Mouse (Mus musculus): Measurements from ENCODE around the gene Sphk2. TPM values are rescaled to one million over a fixed set of nuclear protein-coding genes. Genes with fewer than 3 reads are reported as not detected.

Gene Sphk2
- polyA plus RNA-seq, 1 experiment from 2014 or later = 35.4 TPM

DNA sequence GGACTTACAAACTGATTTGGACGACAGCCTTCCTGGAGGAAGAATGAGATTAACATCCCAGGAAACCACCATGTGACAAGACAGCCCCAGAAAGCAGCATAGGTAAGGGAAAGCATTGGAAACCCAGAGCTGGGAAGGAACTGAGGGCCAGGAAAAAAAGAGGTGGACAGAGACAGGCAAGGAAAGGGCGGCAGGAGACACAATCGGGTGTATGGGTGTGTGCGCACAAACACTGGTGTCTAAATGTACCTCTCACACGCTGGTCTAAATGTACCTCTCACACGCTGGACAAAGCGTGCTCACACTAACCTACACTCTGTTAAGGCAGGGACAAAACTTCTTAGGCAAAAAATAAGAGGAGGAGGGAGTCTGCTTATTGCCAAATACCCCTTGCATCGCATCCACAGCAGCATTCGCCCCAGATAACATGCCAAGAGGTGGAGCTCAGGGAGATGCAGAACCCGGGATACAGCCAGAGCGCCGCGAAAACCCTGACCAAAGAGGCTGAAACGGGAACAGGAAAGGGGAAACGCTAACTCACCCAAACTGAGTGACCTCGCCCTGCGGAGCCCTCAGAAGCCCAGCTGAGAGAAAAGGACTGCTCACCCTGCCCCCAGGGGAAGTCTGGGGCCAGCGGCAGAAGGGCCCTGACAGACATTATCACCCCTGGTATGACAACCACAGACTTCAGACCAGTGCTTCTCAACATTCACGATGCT is 1.9 kb downstream of the Sphk2 start:
- Histone ChIP-seq H3K4me2 (peak overlapping the region; percentile 76), H3K36me3 (peaks cover 33% of the 10 kb centered on the region), H3K9ac (no peak overlapping the region), H3K27me3 (replicated peaks) (no peaks in the 10 kb centered on the region), H3K9me3 (no peaks in the 10 kb centered on the region), H3K4me1 (peaks cover 58% of the 10 kb centered on the region), H3K27ac (peak overlapping the region; percentile 94), H3K4me3 (replicated peaks) (peak overlapping the region; percentile 92)
- 77% methylated on average over 19 of the region's 19 CpGs for WGBS
- no peak for ATAC-seq (ENCODE audit: insufficient read depth, low FRiP score, low read depth)

DNA sequence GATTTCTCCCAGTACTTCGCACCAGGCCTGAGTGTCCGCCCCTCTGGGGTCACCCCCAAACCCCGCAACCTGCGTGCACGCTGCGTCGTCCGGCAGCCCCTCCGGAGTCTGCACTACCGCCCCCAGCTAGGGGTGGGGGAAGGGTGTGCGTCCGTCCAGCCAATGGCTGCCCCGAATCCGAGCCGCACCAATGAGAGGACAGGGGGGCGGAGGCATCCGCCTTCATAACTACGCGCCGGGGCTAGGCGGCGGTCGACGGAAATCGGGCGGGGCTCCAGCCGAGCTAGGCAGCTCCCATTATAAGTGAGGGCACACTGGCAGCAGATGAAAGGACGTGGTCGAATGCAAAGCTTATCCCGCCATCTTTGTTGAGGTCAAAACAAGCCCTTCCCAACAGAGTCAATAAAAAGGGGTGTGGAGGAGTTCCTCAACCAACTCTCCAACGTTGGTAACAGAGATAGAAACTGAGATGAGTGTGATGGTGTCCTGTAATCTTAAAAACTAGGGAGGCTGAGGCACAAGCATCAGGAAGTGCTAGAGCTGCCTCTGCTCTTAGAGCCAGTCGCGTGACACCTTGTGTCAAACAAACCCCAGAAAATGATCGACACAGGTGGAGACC is 2.6 kb downstream of the Sphk2 start, which contains the start of gene Rpl18:
Rpl18 (plus strand) TSS at position 368 of the 619 bp plus-strand sequence.
- H3K36me3 ChIP-seq = peaks cover 36% of the 10 kb centered on the region
- H3K4me3 ChIP-seq (replicated peaks) = peak within 1 kb of the TSS; percentile 92
- WGBS = 6% methylated on average over 34 of the region's 34 CpGs
- no peaks in the 10 kb centered on the region for H3K27me3 ChIP-seq (replicated peaks)
- peak within 1 kb of the TSS; percentile 76 for H3K4me2 ChIP-seq
- ATAC-seq (ENCODE audit: insufficient read depth, low FRiP score, low read depth) = peak; percentile 89
- no peaks in the 10 kb centered on the region for H3K9me3 ChIP-seq
- H3K4me1 ChIP-seq = peaks cover 61% of the 10 kb centered on the region
- H3K27ac ChIP-seq = peak within 1 kb of the TSS; percentile 94
- H3K9ac ChIP-seq = peak within 1 kb of the TSS; percentile 68; the same call in 1 of the 2 replicates

DNA sequence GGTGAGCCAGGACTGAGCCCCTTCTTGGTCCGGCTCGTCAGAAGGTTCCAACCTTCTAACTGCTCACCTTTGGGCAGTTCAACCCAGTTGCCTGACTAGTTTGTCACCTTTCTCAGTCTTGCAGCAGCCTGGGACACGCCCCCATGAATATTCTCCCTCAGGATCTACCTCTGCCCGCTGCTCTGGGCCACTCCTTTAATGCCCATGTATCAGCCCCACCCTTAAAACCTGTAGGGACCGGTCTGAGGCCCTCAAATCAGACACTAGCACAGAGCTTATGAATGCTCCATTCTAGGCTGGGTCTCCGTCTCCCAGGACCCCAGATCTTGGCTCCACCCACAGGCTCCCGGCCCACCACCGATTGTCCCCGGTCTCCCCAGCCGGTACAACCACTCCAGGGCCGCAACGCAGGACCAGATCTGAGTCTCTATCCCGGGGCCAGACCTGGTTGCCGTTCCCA is 3.1 kb downstream of the Sphk2 start:
- peak; percentile 70 for ATAC-seq (ENCODE audit: insufficient read depth, low FRiP score, low read depth)
- Histone ChIP-seq H3K27me3 (replicated peaks) (no peaks in the 10 kb centered on the region), H3K9ac (peak overlapping the region; percentile 68; the same call in 1 of the 2 replicates), H3K4me1 (peaks cover 56% of the 10 kb centered on the region), H3K4me3 (replicated peaks) (peak overlapping the region; percentile 92), H3K27ac (peak overlapping the region; percentile 94), H3K4me2 (peak overlapping the region; percentile 76), H3K36me3 (peaks cover 31% of the 10 kb centered on the region), H3K9me3 (no peaks in the 10 kb centered on the region)
- WGBS = 10% methylated on average over 14 of the region's 14 CpGs

DNA sequence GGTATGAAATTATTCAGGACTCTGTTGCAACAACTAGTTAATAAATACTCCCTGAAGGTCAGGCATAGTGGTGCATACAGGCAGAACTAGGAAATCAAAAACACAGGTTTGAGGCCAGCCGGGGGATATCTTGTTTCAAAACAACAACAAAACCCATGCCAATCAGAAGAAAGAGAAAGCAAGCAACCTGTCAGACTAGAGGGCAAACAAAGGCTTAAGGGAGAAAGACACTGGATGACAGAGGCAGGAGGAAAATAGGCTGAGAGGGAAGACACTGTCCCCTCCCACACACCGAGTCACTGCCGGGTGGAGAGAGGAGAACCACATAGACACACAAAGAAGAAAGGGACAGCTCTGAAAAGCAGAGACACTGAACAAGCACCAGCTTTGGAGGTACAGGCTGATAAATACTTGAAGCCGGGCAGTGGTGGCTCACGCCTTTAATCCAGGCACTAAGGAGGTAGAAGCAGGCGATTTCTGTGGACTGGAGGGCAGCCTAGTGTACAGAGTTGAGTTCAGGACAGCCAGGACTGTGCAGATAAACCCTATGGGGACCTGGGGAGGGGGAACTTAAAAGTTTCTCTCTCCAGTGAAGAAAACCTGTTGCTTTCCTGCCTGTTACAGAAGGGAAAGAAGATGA is 3.8 kb downstream of the Sphk2 start:
- 0 out of 2 replicates have a peak overlapping the region, but pooled peaks have one; percentile 68 for H3K9ac ChIP-seq
- WGBS = 71% methylated on average over 6 of the region's 6 CpGs
- peak overlapping the region; percentile 94 for H3K27ac ChIP-seq
- H3K4me3 ChIP-seq (replicated peaks) = peak overlapping the region; percentile 92
- peaks cover 52% of the 10 kb centered on the region for H3K4me1 ChIP-seq
- no peaks in the 10 kb centered on the region for H3K9me3 ChIP-seq
- peak overlapping the region; percentile 76 for H3K4me2 ChIP-seq
- H3K27me3 ChIP-seq (replicated peaks) = no peaks in the 10 kb centered on the region
- ATAC-seq (ENCODE audit: insufficient read depth, low FRiP score, low read depth) = no peak
- H3K36me3 ChIP-seq = peaks cover 31% of the 10 kb centered on the region

DNA sequence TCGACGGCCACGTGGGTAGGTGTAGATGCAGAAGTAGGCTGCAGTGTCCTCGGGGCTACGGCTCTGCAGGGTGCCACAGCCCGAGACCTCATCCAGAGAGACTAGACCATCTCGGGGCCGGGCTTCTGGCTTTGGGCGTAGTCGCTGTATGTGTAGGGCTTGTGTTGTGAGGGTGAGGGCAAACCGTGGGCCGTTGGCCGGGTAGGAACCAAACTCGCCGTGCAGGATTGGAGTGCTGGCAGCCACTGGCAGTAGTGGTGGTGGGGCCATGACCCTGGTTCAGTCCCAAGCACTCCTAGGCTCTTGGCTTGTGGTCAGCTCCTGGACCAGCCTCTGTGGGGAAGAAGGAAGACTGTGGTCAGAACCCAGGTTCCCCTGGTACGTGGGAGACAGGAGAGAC is 4.4 kb downstream of the Sphk2 start:
- no peak for ATAC-seq (ENCODE audit: insufficient read depth, low FRiP score, low read depth)
- H3K4me3 ChIP-seq (replicated peaks) = no peak overlapping the region
- H3K27me3 ChIP-seq (replicated peaks) = no peaks in the 10 kb centered on the region
- no peak overlapping the region for H3K9ac ChIP-seq
- H3K4me1 ChIP-seq = peaks cover 55% of the 10 kb centered on the region
- peak overlapping the region; percentile 76 for H3K4me2 ChIP-seq
- WGBS = 87% methylated on average over 16 of the region's 16 CpGs
- H3K36me3 ChIP-seq = peaks cover 31% of the 10 kb centered on the region
- peak overlapping the region; percentile 94 for H3K27ac ChIP-seq
- no peaks in the 10 kb centered on the region for H3K9me3 ChIP-seq

DNA sequence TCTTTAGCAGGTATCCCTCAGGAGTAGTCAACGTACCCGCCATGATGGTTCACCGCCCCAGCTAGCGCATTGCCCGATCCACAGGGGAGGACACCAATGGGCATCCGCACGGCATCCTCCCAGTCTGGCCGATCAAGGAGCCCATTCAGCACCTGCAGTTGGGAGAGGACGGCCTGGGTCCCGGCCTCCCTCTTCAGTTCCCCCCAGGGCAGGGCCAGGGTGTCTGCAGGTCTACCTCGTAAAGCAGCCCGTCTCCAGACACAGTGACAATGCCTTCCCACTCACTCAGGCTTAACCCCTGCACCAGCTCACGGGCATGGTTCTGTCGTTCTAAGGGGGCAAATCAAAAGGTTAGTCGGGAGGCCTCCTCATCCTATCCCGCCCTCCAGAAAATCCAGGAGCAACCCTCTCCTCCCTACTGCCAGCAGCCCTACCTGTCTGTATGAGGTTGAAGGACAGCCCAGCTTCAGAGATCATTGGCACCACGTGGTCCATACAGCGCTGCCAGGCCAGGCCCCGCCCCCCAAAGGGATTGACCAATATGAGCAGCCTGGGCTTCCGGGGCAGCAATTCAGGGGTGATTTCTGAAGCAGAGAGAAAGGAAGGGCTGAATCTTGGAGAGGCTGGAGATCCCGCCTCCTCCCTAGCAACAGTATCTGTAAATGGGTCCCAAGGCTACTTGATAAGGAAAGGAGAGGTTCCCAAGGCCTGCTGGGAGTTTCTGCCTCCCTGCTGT is 5.6 kb downstream of the Sphk2 start:
- Histone ChIP-seq H3K27ac (peak overlapping the region; percentile 94), H3K4me1 (peaks cover 66% of the 10 kb centered on the region), H3K4me2 (peak overlapping the region; percentile 26), H3K27me3 (replicated peaks) (no peaks in the 10 kb centered on the region), H3K9ac (no peak overlapping the region), H3K9me3 (no peaks in the 10 kb centered on the region), H3K36me3 (peaks cover 31% of the 10 kb centered on the region), H3K4me3 (replicated peaks) (no peak overlapping the region)
- WGBS = 83% methylated on average over 21 of the region's 21 CpGs
- peak; percentile 23 for ATAC-seq (ENCODE audit: insufficient read depth, low FRiP score, low read depth)

DNA sequence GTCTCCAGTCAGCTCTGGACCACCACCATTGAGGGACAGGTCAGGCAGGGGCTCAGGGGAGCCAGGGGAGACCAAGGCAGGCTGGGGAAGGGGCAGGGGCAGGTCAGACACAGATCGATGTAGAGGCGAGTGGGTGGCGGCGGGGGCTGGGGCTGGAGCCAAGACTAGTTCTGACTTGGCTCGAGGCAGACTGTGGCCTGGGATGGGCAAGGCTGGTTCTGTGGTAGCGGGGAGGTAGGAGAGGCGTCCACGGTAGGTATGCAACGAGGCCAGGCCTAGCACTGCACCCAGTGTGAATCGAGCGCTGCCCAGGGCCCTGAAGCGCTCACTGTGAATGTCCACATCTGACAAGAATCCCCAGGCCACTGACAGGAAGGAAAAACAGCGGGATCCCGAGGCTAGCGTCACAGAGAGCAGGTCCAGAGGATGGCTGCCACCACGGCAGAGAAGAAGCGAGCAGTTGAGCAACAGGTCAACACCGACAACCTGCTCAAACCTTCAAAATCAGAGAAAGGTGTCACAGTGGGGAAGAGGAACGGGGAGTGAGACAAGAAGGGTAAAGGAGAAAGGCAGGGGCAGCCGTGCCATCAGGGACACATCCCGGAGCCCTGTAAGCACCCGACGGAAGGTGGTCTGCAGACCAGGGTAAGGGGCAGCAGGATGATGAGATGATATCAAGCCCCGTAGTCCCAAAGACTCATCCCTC is 6.3 kb downstream of the Sphk2 start:
- no peak overlapping the region for H3K9ac ChIP-seq
- 89% methylated on average over 24 of the region's 24 CpGs for WGBS
- no peak overlapping the region for H3K4me3 ChIP-seq (replicated peaks)

DNA sequence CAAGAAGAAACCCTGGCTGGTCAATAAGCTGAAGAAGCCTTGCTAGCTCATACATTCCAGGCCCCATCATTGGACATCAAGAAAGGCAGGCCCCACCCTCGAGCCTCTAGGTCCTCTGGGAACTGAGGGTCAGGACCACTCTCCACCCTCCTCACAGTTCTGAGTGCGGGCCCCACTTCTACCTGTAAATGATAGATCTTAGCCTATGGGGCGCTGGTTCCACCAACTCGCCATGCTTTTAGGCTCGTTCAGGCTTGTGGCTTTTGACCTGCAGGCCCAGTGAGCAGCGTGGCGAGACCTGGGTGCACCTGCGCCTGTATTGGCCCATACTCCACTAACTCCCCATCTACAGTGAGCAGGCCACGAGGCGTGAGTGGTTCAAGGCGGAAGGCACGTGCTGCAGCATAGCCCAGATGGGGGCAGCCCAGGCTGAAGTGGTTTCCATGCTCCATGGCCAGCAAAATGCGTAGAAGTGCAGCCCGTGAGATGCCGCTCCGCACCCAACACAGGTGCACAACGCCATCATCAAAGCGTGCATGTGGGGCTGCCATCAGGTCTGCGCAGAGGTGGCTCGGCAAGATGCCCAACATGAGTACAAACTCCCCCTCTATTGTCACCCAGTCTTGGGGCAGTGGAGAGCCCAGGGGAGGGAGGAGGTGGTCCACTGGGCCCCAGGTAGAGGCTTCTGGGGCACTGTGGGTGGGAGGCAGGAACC is 7.2 kb downstream of the Sphk2 start:
- no peak for ATAC-seq (ENCODE audit: insufficient read depth, low FRiP score, low read depth)
- Histone ChIP-seq H3K9ac (no peak overlapping the region), H3K4me3 (replicated peaks) (no peak overlapping the region), H3K27ac (no peak overlapping the region; the same call in 1 of the 2 replicates), H3K4me1 (peaks cover 67% of the 10 kb centered on the region), H3K36me3 (peaks cover 31% of the 10 kb centered on the region), H3K27me3 (replicated peaks) (no peaks in the 10 kb centered on the region), H3K4me2 (no peak overlapping the region), H3K9me3 (no peaks in the 10 kb centered on the region)
- 89% methylated on average over 20 of the region's 20 CpGs for WGBS

More for the DNA sequence above, 6.3 kb downstream of the Sphk2 start:
- Histone ChIP-seq H3K36me3 (peaks cover 31% of the 10 kb centered on the region), H3K9me3 (no peaks in the 10 kb centered on the region), H3K4me1 (peaks cover 67% of the 10 kb centered on the region), H3K4me2 (peak overlapping the region; percentile 26; the same call in 1 of the 2 replicates), H3K27me3 (replicated peaks) (no peaks in the 10 kb centered on the region), H3K27ac (no peak overlapping the region)
- no peak for ATAC-seq (ENCODE audit: insufficient read depth, low FRiP score, low read depth)

DNA sequence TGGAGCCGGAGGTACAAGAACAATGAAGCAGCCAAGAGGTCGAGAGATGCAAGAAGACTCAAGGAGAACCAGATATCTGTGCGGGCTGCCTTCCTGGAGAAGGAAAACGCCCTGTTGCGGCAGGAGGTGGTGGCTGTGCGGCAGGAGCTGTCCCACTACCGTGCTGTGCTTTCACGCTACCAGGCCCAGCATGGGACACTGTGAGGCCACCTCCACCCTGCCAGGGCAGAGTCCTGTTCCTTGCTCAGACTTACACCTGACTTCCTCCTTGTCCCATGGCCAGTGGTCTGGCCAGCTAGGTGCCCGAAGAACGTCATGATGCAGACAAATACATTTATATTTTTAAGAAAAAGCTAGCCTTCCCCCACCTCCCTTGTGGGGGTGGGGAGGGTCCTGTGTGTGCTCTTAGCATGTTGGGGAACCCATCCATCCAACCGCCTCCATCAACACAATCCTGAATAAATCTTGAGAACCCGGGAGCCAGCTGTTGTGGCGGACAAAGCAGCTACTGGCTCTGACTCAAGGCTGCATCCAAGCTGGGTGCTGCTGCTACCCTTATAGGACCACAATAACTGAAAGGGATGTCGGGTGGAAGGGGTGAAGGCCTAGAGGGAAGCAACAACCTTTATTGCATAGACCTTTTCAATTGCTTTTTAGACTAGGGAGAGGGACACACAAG is 8.0 kb downstream of the Sphk2 start:
- no peak overlapping the region for H3K4me3 ChIP-seq (replicated peaks)
- WGBS = 72% methylated on average over 14 of the region's 14 CpGs
- no peaks in the 10 kb centered on the region for H3K9me3 ChIP-seq
- H3K4me1 ChIP-seq = peaks cover 69% of the 10 kb centered on the region
- peaks cover 31% of the 10 kb centered on the region for H3K36me3 ChIP-seq
- H3K27ac ChIP-seq = no peak overlapping the region; the same call in 1 of the 2 replicates
- ATAC-seq (ENCODE audit: insufficient read depth, low FRiP score, low read depth) = no peak
- no peak overlapping the region for H3K9ac ChIP-seq
- H3K4me2 ChIP-seq = no peak overlapping the region
- no peaks in the 10 kb centered on the region for H3K27me3 ChIP-seq (replicated peaks)

DNA sequence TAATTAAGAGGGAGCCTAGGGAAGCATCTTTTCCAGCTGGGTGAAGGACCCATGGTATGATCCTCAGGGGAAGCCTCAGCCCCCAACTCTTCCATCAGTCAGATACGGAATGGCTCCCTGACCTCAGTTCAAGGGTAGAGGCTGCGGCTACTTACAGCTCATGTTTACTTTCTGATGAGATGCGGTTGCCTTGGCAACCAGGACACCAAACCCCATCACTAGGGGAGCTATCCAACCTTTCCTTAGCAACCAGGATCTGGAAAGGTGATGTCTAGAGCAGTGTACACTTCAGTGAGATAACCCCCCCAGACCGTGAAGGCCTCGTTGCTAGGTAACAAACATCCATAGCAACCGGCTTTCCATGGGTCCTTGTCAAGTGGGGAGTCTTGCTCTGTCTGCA is 8.8 kb downstream of the Sphk2 start:
- ATAC-seq (ENCODE audit: insufficient read depth, low FRiP score, low read depth) = no peak
- no peak overlapping the region for H3K4me3 ChIP-seq (replicated peaks)
- H3K4me1 ChIP-seq = peaks cover 65% of the 10 kb centered on the region
- WGBS = 36% methylated on average over 6 of the region's 6 CpGs
- no peaks in the 10 kb centered on the region for H3K27me3 ChIP-seq (replicated peaks)
- H3K9me3 ChIP-seq = no peaks in the 10 kb centered on the region
- H3K9ac ChIP-seq = no peak overlapping the region
- H3K4me2 ChIP-seq = no peak overlapping the region
- H3K27ac ChIP-seq = no peak overlapping the region
- peaks cover 31% of the 10 kb centered on the region for H3K36me3 ChIP-seq

Data from stomach, embryonic 15.5 days (tissue).